Mouse (Mus musculus) monocyte, adult 5-6 weeks (primary cell): ENCODE measurements at regions not wholly inside any gene's neighbourhood (a gene's known extent, or its start where the extent isn't known, plus 50 kb on each side); places are given as distances from the start of the nearest gene placed in this dataset.
A peak's percentile ranks its signal among the peaks of the same experiment; 100 is the strongest.
"Not testable (repeated sequence)": the region's sequence is repeated elsewhere in the genome, so short reads cannot be mapped to it uniquely, and the experiment has no call there.

Experiments
- ATAC-seq: fragments of 153-309, 156-312 bp; replicated peaks from 2 replicates; pipeline ENCODE4 v1.8.0; 2017; ENCODE audit warnings: mild to moderate bottlenecking; ENCODE audit not compliant: low TSS enrichment, insufficient number of reproducible peaks, severe bottlenecking, poor library complexity, low FRiP score

DNA sequence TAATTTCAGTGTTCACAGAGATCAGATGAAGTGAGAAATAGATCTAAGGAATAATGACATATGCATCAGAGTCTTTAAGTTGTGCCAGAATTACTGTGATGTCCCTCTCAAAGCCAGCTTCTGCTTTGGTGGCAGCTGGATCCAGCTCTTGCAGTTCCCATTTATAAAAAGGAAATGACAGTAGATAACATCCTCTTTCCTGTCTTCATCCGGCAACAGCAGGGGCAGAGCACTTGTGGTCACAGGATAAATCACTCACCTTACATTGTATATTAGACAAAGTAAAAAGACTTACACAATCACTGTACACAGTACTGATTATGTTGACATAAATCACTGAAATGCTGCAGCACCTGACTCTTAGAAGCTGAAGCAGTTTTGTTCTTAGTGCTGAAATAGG lies 1214.2 kb downstream of the Adam6a start:
- ATAC-seq: not testable (repeated sequence)

DNA sequence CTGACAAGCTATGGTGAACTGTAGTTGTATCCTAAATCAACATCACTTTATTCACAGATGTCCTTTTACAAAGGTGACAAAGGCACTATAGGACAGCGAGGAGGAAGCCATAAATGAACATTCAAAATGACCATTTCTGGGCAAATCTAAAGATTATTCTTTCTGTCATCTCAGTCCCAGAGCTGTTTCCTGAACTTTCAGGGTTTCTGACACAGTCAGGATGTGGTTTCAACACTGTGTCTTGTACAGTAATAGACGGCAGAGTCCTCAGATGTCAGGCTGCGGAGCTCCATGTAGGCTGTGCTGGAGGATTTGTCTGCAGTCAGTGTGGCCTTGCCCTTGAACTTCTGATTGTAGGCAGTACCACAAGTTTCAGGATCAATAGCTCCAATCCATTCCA lies 1220.5 kb downstream of the Adam6a start:
- peak; percentile 50; the same call in 1 of the 2 replicates for ATAC-seq

DNA sequence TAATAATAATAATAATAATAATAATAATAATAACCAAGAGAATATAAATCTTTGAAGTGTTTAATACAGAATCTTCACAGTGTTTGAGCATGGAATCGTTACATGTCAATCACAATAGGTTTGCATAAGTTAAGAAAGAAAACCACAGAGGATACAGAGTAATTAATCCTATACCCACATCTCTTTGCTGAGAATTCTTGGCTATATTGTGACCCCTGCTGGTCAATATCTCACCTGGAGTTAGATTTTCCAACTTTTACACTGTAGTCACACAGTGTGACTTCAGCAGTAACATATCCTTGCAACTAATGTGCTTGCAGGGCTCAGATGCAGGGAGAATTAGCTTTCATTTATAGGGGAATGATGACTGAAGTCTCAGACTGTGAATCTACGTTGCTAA lies 1231.7 kb downstream of the Adam6a start:
- ATAC-seq: not testable (repeated sequence)

DNA sequence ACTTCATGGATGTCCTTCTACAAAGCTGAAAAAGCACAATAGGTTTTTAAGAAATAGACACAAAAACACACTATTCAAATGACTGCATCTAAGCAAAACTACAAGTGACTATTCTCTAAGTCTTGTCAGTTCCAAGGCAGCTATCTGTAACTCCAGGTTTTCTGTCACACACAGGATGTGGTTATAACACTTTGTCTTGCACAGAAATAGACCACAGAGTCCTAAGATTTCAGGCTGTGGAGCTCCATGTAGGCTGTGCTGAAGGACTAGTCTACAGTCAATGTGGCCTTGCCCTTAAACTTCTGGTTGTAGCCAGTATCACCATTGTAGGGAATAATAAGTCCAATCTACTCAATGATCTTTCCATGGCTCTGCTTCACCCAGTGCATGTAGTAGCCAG lies 1243.1 kb upstream of the Zfp386 start:
- ATAC-seq: no peak

DNA sequence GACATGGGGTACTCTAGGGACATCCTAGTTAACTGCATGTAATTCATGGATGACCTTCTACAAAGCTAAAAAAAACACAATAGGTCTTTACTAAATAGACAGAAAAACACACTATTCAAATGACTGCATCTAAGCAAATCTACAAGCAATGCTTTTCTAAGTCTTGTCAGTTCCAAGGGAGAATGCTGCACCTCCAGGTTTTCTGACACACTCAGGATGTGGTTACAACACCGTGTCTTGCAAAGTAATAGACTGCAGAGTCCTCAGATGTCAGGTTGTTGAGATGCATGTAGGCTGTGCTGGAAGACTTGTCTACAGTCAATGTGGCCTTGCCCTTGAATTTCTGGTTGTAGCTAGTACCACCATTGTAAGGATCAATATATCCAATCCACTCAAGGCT lies 1238.3 kb upstream of the Zfp386 start:
- ATAC-seq: no peak

DNA sequence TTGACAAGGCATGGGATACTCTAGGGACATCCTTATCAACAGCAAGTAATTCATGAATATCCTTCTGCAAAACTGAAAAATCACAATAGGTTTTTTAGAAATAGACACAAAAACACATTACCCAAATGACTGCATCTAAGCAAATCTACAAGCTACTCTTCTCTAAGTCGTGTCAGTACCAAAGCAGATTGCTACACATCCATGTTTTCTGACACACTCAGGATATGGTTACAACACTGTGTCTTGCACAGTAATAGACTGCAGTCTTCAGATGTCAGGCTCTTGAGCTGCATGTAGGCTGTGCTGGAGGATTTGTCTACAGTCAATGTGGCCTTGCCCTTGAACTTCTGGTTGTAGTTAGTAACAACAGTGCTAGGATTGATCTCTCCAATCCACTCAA lies 1230.7 kb upstream of the Zfp386 start:
- not testable (repeated sequence) for ATAC-seq

DNA sequence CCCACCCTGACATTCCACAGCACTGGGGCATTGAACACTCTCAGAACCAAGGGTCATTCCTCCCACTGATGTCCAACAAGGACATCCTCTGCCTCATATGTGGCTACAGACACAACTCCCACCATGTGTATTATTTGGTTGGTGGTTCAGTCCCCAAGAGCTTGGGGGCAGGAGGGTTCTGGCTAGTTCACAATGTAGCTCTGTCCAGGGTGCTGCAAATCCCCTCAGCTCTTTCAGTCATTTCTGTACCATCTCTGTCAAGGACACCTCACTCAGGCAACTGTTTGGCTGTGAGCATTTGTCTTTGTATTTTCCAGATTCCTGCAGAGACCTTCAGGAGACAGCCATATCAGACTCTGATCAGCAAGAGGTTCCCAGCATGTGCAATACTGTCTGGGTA lies 1214.6 kb upstream of the Zfp386 start:
- ATAC-seq: no peak
